Mouse (Mus musculus) right cerebral cortex, adult 18-20 months (tissue): ENCODE measurements around the gene Rasgef1a.

ENCODE experiments used
- DNase-seq: peaks from one replicate; pipeline ENCODE4 v3.0.0; 2022; ENCODE audit warnings: mixed read lengths

The Rasgef1a gene

DNA sequence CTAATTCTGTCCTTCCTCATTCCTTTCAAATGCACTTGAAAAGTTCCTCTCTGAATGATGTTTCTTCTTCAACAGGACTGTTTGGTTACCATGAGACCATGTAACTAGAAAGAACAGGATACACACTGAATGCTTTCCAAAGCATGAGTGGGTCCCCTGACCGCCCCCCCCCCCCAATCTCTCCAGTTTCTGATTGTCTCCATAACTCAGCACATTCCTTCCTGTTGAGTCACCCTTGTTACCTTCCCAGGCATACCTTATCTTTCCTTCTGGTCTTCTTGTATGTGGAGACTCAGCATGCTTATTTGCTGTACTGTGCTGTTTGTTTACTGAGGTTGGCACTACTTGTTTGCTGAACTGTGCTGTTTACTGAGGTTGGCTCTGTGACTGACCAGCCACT, 20.2 kb downstream of the Rasgef1a start:
- DNase-seq = no peak

DNA sequence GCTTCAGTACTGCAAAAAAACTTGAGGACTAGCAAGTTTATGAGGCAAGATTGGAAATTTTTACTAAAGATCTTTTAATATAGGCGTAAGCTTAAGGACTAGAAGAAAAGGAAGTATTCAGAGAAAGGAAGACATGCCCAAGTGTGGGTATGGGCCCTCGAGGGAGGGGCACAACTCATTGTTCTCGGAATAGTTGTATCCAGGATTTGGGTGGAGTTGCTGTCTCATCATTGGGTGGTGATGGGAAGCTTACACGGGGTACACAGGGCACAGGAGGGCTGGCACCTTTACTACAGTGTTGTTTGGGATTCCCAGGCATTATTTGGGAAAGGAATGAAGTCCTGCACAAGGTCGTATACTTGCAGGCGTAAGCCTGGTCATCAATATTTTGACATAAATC, 24.4 kb downstream of the Rasgef1a start:
- no peak for DNase-seq

DNA sequence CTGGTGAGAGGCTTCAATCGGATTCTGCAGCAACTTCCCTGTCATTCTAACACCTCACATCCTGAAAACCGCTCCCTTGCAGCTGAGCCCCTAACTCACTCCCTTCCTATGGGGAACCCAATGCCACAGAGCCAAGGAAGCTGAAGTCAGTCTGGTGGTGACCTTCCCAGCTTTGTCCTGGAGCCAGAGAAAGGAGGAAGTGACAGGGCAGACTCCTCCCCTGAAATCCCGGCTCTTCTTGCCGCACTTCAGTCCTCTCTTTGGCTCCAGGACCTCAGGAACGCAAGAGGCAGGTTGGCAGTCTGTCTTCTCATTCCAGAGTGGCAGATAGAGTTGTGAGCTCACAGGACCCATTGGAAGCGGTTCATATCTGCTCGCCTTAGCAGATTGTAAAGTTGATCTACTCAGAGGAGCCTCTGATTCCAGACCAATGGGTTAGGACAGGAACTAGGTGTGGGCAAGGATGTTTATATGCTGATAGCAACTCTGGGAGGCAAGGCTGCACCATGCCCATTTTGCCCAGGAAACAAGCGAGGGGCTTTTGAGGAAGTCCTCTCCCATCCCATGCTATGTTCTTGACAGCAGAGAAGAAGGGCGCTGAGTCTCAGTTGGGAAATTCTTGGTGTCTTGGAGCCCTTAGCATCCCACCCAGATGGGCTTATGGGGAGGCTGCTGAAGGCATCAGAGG, 25.0 kb downstream of the Rasgef1a start:
- DNase-seq = no peak

DNA sequence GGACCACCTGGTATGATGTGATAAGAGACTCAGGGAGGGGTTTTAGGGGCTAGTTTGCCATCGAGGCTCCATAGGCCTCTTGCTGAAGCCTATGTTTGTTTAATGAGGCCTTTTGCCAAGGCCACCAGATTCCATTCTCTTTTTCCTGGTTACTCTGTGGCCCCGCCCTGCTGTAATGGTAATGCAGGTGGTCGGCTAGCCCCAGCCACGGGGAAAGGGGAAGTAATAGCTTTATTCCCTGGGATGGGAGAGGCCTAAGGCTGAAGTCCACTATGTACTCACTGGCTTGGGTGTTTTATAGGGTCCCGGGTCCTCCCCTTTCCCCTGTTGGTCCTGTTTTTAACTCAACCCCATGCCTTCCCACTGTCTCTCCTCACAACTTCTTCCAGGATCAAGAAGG, 25.6 kb downstream of the Rasgef1a start:
- no peak for DNase-seq

DNA sequence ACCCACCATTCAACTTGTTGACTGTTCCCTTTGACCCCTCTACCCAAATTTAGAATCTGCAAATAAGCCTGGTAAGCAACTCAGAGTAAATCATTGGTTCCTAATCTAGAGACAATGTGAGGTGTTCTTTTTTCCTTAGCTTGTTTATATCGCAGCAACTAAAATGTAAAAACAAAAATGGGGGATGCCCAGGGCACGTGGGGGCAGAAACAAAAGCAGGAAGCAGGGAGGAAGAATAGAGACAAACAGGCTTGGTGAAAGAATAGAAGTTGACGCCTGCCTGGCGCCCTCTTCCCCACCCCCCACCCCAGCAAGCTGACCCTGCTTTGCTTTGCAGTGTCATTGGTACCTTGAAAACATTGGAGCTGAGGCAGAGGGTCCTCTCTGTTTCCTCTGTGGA, 33.9 kb downstream of the Rasgef1a start:
- DNase-seq = no peak

DNA sequence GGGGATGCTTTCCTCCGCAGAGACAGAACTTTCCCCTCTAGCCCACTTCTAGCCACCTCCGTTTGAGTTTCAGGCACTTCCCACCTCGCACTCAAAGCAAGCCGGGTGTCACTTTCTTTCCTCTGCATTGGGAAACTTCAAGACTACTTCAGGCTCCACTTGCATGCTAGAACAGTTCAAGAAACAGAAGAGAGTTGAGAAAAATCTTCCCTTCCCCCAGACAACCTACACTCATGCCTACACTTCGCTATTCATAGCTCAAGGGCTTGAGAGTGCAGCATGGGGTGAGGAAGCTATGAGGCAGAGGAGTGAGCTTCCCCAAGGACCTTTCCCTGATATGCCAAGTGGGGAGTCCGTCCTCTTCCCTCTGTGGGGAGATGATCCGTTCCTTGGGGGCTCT, 34.7 kb downstream of the Rasgef1a start:
- peak; percentile 44 for DNase-seq

DNA sequence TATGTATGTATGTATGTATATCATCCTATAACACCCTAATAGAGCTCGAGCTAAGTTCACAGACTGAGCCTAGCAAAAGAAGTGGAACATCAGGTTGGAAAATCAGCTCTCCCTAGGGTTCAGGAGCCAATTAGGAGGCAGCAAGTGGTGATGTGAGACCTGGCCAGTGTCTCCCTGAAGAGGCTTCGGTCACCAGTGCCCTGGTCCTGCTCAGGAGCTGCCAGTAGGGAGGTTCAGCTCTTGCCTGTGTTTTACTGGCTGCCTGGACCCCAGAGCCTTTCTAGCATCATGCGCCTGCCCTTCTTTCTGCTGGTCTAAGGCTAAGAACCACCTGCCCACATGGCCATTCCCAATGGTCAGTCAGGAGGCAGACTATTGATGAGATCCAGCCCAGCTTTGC, 35.3 kb downstream of the Rasgef1a start:
- DNase-seq = no peak

DNA sequence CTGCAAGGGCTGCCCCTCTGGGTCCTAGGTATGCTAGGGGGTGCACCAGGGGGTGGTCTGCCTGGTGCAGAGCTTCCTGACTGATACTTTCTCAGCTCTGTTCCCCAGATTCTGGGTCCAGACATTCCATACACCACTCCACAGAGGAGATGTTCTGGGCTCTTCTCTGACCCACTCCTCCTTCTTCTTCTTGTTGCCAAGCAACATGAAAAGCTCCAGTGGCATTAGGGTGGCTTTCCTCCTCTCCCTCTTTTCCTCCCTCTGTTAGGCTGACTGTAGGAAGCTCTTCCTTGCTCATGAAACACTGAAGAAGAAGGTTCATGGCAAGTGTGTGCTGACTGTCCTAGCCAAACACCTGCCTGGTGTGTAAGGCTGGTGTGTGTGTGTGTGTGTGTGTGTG, 35.7 kb downstream of the Rasgef1a start:
- no peak for DNase-seq

DNA sequence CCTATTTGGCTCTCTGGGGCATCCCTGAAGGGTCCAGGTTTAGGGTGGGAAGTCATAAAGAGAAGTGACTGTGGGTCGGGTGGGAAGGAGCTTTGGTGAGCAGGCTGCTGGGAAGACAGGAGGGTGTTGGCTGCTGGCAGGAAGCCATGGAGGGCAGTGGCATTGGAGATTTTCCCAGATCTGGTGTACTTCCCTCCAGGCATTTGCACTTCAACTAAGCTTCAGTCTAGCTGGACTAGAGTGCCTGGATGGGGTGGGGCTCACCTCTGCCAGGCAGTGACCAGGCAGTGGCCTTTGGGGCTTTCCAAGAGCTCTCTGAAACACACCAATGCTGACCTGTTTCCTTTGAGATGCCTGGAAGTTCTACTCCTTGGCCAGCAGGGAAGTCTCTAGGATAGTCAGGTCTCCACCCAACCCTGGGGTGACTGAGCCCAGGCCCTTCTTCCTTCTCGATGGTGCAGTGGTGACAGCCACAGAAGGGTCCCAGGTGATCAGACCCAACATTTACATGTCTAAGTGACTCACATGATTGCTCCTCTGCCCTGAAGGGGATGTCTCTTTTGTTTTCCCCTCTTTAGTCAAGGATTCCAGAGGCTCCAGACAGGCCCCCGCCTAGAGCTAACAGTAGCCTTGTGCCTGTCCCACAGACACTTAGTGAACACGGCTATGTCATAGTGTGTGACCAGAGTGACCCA, 36.7 kb downstream of the Rasgef1a start:
- DNase-seq = no peak

DNA sequence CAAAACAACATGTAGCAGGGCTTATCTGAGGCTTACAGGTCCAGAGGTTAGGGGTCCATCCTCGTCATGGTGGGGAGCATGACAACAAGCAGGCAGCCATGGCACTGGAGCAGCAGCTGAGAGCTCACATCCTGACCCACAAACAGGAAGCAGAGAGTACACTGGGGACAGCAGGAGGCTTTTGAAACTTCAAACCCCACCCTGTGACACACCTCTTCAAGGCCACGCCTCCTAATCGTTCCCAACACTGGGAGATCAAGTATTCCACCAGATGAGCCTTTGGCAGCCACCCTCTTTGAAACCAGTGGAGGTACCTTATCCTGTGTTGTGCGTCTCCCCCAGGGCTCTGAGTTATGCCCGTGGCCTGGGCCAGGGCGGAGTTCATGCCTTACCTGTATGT, 38.5 kb downstream of the Rasgef1a start:
- no peak for DNase-seq

DNA sequence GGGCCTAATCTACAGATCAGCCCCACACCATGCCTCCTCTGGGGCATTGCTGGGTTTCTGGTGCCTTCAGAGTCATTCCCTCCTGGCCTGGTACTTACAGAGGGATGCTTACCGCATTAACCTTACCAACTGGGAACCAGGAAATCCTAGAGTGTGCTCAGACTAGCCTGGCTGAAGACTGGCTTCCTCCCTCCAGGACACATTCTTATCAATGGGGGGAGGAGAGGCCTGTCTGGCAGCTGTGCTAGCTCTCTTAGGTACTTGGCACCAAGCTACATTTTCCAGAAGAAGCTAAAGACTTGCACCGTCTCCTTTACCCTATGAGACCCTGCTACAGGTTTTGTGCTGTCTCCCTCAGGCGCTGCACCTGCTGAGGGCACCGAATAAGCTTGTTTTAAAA, 40.2 kb downstream of the Rasgef1a start:
- no peak for DNase-seq

DNA sequence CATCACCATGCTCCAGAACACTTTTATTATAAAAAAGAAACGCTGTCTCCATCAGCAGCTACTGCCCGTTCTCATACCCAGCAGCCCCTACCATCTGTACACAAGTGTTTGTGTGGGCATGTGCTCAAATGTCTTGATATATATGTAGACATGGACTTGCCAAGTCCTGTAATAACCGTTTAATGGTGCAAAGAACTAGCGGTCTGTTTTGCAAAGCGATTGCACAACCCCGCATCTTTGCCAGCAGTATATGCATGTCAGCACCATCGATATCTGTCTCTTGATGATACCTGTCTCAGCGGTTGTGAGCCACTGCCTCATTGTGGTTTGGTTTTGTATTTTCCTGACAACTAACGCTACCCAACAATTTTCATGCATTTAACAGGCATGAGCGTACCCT, 44.0 kb downstream of the Rasgef1a start:
- no peak for DNase-seq

DNA sequence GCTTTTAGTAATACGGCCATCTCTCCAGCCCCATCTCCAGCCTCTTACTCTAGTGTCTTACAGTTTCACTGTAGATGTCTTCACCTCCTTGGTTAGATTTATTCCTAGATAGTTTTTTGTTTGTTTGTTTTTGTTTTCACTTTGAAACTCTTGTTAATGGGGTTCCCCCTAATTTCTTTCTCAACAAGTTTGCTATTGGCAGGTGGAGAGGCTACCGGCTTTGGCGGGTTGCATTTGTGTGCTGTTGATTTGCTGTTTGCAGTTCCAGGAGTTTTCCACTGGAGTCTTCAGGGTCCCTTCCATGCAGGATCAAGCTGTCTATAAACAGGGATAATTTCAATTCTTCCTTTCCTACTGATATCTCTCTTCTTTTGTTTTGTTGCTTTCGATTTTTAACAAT, 50.0 kb downstream of the Rasgef1a start:
- DNase-seq = no peak

DNA sequence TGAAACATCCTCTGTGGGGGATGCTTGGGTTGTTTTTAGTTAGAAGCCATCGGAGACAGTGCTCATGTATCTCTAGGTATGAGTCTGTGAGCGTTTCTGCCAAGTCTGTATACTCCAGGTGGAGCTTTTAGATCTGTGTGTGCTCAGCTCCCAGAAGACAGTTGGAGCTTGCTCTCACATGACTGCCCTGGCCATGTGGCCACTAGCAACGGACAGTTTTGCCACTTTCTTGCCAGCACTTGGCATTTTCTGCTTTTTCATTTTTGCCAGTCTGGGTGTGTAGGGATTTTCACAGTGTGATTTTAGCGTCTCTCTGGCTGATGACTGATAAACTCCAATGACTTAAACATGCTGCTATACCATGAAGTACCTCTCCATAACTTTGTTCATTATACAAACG, 52.0 kb downstream of the Rasgef1a start:
- no peak for DNase-seq

DNA sequence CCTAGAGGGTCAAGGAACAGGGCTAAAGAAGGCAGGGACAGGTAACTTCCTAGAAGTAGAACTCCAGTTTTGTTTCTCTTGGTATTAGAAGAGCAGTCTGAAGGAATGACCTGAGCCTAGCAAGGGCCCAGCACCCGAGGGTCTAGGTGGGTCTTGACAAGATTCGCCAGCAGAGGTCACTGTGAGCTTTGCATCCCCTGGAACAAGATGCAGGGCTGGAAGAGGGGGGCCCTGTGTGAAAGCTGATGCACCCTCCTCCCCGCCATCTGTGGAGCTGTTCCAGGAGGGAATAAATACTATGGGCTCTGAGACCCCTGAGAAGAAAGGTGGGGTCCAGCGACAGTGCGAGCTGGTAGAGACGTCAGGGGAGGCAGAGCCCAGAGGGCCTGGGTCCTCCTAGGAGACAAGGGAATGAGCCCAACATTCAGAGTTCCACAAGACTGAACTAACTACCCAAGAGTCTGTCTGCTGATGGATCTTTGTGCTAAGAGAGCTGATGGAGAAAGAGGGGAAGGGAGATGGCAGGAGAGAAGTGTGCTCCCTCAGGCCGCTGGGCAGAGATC, 53.8 kb downstream of the Rasgef1a start:
- DNase-seq = no peak

DNA sequence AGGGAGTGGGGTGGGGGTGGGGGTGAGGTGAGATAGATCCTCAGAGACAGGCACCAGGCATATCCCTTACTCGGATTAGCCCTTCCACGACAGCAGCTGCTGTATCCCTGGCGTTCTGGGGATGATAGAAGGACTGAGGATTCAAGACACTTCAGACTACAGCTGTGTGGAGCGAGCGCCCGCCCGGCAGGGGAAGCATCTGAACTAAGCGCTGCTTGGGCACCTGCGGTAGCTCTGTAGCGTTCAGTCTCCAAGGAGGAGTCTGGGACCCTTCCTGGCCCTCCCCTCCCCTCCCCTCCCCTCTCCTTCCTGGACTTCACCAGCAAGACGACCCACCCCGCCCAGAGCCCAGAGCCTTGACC, 54.6 kb downstream of the Rasgef1a start:
- DNase-seq = no peak

DNA sequence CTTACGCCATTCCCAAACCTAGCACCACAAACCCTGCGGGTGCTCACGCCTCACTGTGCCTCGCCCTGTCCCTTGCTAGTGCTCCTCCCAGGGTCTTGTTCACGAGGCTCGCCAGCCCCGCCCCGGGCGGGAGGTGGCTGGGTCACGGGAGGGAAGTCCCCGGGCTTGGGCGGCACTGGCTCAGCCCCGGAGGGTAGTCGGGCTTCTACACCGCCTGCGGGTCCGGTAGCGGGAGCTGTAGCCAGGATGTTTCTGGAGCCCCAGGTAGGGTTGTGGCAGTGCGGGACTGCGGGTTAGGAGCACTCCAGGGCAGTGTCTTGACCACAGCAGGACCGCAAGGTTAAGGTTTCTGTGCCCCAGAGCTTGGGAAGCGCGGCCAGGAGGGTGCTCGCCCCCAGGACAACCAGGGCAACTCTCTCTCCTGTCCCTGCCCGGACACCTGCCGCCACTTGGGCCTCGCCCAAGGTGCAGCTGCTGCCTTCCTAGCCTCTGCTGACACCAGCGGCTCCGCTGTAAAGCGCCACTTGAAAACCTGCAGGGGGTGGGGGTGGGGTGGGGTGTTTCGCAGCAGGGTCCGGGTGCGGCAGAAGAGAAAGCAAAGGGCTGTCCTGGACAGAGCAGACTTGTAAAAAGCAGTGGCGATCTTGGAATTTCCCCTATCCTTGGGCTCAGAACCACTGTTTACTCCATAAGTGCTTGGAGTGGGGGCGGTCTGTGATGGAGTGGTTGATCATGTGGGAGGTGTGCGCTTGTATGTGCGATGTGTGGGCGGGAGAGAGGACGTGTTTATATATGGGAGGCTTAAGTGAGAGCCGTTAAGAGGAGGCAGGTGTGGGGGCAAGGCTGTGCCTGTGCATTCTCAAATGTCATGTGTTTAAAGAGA, 55.2 kb downstream of the Rasgef1a start:
- DNase-seq = peak; percentile 86

DNA sequence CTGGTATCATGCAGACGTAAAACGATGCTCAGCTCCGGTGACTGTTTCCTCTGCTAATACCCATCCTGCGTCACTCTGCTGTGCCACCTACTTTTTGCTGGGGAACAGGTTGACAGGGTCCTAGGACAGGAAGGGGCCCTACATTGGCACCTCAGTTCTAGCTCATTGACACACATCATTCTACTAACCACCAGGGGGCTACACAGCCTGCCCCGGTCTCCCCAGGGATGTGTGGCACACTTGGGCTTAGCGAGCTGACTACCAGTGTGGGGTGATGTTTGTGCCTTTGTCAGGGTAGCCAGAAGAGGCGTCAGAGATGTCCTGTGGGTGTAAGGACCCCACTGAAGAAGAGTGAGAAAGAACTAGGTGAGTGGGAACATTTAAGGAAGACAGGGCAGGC, 56.5 kb downstream of the Rasgef1a start:
- no peak for DNase-seq

DNA sequence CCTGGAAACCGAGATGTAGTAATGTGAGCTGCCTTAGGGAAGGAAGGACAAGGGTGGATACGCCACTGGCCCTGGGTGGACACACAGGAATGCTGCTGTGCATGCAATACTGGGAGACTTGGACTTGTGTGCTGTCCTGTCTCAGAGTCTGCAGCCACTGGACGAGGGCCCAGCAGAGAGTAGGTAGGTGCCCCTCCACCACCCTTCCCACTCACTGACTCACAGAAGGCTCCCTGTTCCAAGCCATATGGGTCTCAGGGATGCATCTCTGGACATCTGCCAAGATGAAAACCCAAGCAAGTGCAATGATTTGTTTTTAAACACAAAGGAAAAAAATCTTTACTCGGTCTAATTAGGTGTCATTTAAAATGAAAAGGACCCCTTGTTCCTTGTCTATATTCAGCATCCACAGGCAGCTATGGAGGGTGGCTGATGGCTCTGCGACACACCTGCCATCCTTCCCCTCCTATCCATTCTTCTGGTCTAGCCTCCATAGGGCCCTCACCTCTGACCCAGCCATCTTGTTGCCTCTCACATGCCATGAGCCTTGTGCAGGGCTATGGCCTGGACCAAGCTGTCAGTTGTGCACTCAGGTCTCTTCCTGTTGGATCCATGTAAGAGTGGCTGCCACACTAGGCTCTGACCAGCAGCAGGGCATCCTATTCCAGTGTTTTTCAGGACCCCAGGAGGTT, 59.2 kb downstream of the Rasgef1a start:
- peak; percentile 83 for DNase-seq

DNA sequence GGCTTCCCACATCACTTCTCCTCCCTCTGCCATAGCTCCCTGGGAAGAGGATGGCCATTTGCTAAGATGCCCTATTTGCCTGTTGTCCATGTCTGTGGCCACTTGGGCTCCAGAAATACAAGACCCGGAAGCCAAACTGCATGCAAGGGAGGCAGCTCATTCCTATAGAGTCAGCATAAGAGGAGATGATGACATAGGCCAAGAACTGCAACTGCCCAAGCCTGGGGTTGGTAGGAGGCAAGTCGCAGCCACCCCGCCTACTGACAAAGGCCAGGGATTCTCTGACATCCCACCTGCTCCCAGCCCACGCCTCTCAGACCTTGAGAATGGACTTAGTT, 59.7 kb downstream of the Rasgef1a start:
- no peak for DNase-seq

DNA sequence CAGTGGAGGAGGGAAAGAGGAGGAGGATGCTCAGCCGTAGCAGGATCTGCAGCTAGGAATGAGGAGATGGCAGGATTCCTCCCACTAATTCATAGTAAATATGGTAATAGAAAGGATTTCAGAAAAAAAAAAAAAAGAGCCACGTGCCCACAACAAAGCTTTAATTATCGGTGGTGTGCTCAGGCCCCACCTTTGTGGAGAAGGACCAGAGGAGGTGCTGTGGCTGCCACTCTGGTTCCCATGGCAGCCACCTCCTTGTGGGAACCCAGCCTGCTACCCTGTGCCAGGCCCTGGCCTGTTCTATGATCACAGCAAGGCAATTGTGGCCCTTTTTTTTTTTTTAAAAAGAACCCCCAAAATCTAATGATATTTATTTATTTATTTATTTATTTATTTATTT, 60.2 kb downstream of the Rasgef1a start:
- DNase-seq = no peak

DNA sequence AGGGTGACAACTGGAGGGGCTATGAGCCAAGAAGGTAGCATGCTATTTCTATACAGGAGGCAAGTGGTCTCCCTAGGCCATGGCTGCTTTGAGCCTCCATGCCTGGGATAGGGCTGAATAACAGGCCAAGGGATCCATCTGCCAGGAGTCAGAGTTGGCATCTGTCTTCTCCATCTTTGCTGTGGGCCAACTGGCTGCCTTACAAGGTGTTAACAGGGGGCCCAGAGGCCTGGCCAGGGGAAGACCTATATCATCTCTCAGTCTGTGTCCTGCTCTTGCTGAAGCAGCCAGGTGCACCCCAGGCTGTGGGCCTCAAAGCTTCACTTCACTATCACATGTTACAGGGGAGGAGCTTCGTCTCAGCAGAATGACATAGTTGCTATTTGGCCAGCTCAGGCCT, 60.9 kb downstream of the Rasgef1a start:
- no peak for DNase-seq

DNA sequence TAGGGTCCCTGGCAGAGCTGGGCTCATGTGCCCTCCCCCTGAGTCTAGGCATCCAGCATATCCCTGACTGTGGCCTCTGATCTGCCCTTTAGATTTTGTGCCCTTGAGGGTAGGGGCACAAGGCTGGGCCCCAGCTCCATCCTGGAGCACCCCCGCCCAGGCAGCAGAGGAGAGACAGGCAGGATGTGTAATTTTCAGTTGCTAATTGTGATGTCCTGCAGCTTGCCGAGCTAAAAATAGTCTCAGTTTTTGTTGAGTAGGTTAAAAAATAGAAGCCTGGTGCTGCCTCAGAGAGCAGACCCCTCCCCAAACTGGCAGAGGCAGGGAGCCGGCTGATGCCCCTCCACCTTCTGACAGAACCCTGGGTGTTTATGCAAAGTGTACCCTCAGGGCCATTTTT, 62.9 kb downstream of the Rasgef1a start:
- no peak for DNase-seq
